28 mouse cellular contexts compared by ENCODE assay signal in the genomic region with DNA sequence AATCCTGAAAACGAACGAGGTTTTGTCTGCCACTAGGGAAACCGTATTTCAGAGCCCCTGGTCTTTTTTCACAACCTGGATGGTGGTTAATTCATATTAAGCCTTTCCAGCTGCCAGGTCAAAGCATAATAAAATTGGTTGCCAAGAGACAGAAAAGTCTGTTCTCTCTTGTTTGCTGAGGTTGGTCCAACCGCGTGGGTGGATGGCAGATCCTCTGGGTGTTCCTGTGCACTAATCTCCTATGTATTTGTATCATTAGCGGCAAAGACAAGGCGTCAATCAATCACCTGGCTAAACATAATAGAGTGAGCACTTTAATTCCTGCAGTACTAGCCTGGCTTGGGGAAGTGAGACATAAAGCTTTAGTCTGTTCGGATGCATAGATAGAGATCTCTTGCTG. TPM values are rescaled to one million over a fixed set of nuclear protein-coding genes. Genes with fewer than 3 reads are reported as not detected.
DNase-seq lines count a peak whose midpoint lies in the region; ATAC-seq and TF ChIP-seq lines count a peak whose summit lies in the region.
"Had no signal": no experiment of that assay in that cellular context is flagged by ENCODE, and none has a peak within 500 bp of the region (broad histone marks: within the 10 kb centered on the region; RNA-seq: fewer than 3 reads in every experiment).

No protein-coding gene starts in this region.

- H3K9ac ChIP-seq in intestine, embryonic 15.5 days: no peak overlapping the region
- no peak overlapping the region for H3K9ac ChIP-seq in intestine, postnatal 0 days (ENCODE audit: low read depth, low read length)
- H3K9ac ChIP-seq in embryonic facial prominence, embryonic 14.5 days (ENCODE audit: low read depth, low read length): no peak overlapping the region
- no peak overlapping the region for H3K9ac ChIP-seq in stomach, embryonic 15.5 days
- H3K9ac ChIP-seq: embryonic facial prominence, embryonic 13.5 days; heart, embryonic 12.5 days; hindbrain, embryonic 14.5 days; liver, postnatal 0 days; neural tube, embryonic 15.5 days had no signal

- no peak for TF ChIP-seq CTCF in intestine, postnatal 0 days (IDR thresholded peaks at IDR 0.05; ENCODE audit: low read depth)

- H3K27ac ChIP-seq in intestine, embryonic 15.5 days: no peak overlapping the region
- no peak overlapping the region for H3K27ac ChIP-seq in intestine, postnatal 0 days (ENCODE audit: low read depth, low read length)
- no peak overlapping the region for H3K27ac ChIP-seq in embryonic facial prominence, embryonic 14.5 days (replicated peaks; ENCODE audit: low read depth, low read length)
- peak overlapping the region; percentile 65; the same call in 1 of the 2 replicates for H3K27ac ChIP-seq in stomach, embryonic 15.5 days
- H3K27ac ChIP-seq: embryonic facial prominence, embryonic 13.5 days; hindbrain, embryonic 14.5 days; neural tube, embryonic 15.5 days had no signal

- no peaks in the 10 kb centered on the region for H3K36me3 ChIP-seq in intestine, embryonic 15.5 days
- no peaks in the 10 kb centered on the region for H3K36me3 ChIP-seq in intestine, postnatal 0 days (ENCODE audit: control insufficient read depth, insufficient read depth)
- no peaks in the 10 kb centered on the region for H3K36me3 ChIP-seq in embryonic facial prominence, embryonic 14.5 days (ENCODE audit: control insufficient read depth, insufficient read depth, low read length)
- H3K36me3 ChIP-seq in stomach, embryonic 15.5 days: no peaks in the 10 kb centered on the region
- H3K36me3 ChIP-seq: embryonic facial prominence, embryonic 13.5 days; heart, embryonic 12.5 days; neural tube, embryonic 15.5 days had no signal

- 0 out of 2 replicates have a peak, but pooled peaks cover under 1% of the 10 kb centered on the region for H3K4me1 ChIP-seq in intestine, embryonic 15.5 days (replicated peaks)
- H3K4me1 ChIP-seq in intestine, postnatal 0 days (replicated peaks; ENCODE audit: control insufficient read depth, insufficient read depth, low read length): no peaks in the 10 kb centered on the region
- peaks cover 4% of the 10 kb centered on the region; the same call in 1 of the 2 replicates for H3K4me1 ChIP-seq in embryonic facial prominence, embryonic 14.5 days (ENCODE audit: control insufficient read depth, insufficient read depth, low read length)
- peaks cover 5% of the 10 kb centered on the region; the same call in 1 of the 2 replicates for H3K4me1 ChIP-seq in stomach, embryonic 15.5 days

- H3K4me3 ChIP-seq in intestine, embryonic 15.5 days (replicated peaks): no peak overlapping the region
- H3K4me3 ChIP-seq in intestine, postnatal 0 days (ENCODE audit: low read depth, low read length): no peak overlapping the region
- no peak overlapping the region for H3K4me3 ChIP-seq in embryonic facial prominence, embryonic 14.5 days (ENCODE audit: low read depth, low read length)
- H3K4me3 ChIP-seq in stomach, embryonic 15.5 days (replicated peaks): no peak overlapping the region
- H3K4me3 ChIP-seq: embryonic facial prominence, embryonic 13.5 days; heart, embryonic 12.5 days; neural tube, embryonic 15.5 days had no signal

- no peaks in the 10 kb centered on the region for H3K9me3 ChIP-seq in intestine, embryonic 15.5 days
- no peaks in the 10 kb centered on the region for H3K9me3 ChIP-seq in intestine, postnatal 0 days (ENCODE audit: control insufficient read depth)
- H3K9me3 ChIP-seq in embryonic facial prominence, embryonic 14.5 days (ENCODE audit: control insufficient read depth, low read length): no peaks in the 10 kb centered on the region
- H3K9me3 ChIP-seq in stomach, embryonic 15.5 days: no peaks in the 10 kb centered on the region
- H3K9me3 ChIP-seq: embryonic facial prominence, embryonic 13.5 days; heart, embryonic 12.5 days; neural tube, embryonic 15.5 days had no signal

- no peaks in the 10 kb centered on the region for H3K27me3 ChIP-seq in intestine, embryonic 15.5 days (replicated peaks)
- no peaks in the 10 kb centered on the region for H3K27me3 ChIP-seq in intestine, postnatal 0 days (replicated peaks; ENCODE audit: control insufficient read depth, insufficient read depth, low read length)
- no peaks in the 10 kb centered on the region for H3K27me3 ChIP-seq in embryonic facial prominence, embryonic 14.5 days (replicated peaks; ENCODE audit: control insufficient read depth, insufficient read depth, low read length)
- H3K27me3 ChIP-seq in stomach, embryonic 15.5 days (replicated peaks): no peaks in the 10 kb centered on the region
- H3K27me3 ChIP-seq: embryonic facial prominence, embryonic 13.5 days; heart, embryonic 12.5 days; neural tube, embryonic 15.5 days had no signal

- DNase-seq in brain, adult 2 months (ENCODE audit: low read depth, low spot score): peak; percentile 57
- DNase-seq in embryonic facial prominence, embryonic 14.5 days (ENCODE audit: low spot score): peak; percentile 24
- DNase-seq in kidney, adult 9 months: no peak
- DNase-seq: cerebellum, adult 9-11 months; heart, postnatal 14 days; kidney, adult 8-10 months; kidney, postnatal 4 days; liver, postnatal 0 days; lung, postnatal 10 days; right cerebral cortex, postnatal 25 days had no signal

- H3K4me2 ChIP-seq in intestine, embryonic 15.5 days (replicated peaks): no peak overlapping the region
- no peak overlapping the region for H3K4me2 ChIP-seq in intestine, postnatal 0 days (replicated peaks; ENCODE audit: low read depth)
- H3K4me2 ChIP-seq in embryonic facial prominence, embryonic 14.5 days (ENCODE audit: low read depth, low read length): no peak overlapping the region
- H3K4me2 ChIP-seq in stomach, embryonic 15.5 days: no peak overlapping the region
- H3K4me2 ChIP-seq: embryonic facial prominence, embryonic 13.5 days; heart, embryonic 12.5 days; hindbrain, embryonic 14.5 days; neural tube, embryonic 15.5 days had no signal

- 49% methylated on average over 8 of the region's 8 CpGs for WGBS in intestine, embryonic 15.5 days
- WGBS in intestine, postnatal 0 days: 31% methylated on average over 8 of the region's 8 CpGs
- WGBS in embryonic facial prominence, embryonic 14.5 days: 55% methylated on average over 8 of the region's 8 CpGs
- whole genome bisulfite sequencing in stomach, embryonic 15.5 days: 36% methylated on average over 8 of the region's 8 CpGs

- peak; percentile 38; the same call in 1 of the 2 replicates for ATAC-seq in intestine, embryonic 15.5 days
- no peak for ATAC-seq in intestine, postnatal 0 days
- ATAC-seq in embryonic facial prominence, embryonic 14.5 days (ENCODE audit: low read depth): no peak
- no peak for ATAC-seq in stomach, embryonic 15.5 days (ENCODE audit: insufficient read depth, low FRiP score, low read depth)
- no peak for ATAC-seq in megakaryocyte-erythroid progenitor cell, adult 5-6 weeks (replicated peaks; ENCODE audit: low FRiP score, low TSS enrichment, poor library complexity, severe bottlenecking)
- ATAC-seq: forebrain, embryonic 16.5 days; liver, postnatal 0 days; midbrain, embryonic 16.5 days had no signal

RNA-seq across cellular contexts. Expression of a gene that starts 6.0 kb away (rescaled TPM):
- polyA plus RNA-seq in intestine, embryonic 15.5 days (2015; fragmentation: Nextera tagmentation; extraction: Ambion mirVana): 7.9 and 9.0 TPM in 2 replicates
- 5.7 and 5.8 TPM in 2 replicates for polyA plus RNA-seq in intestine, postnatal 0 days (2015; fragmentation: Nextera tagmentation; extraction: Ambion mirVana)
- polyA plus RNA-seq in embryonic facial prominence, embryonic 14.5 days (2014; fragmentation: Nextera tagmentation; extraction: Ambion mirVana): 2.1 and 2.5 TPM in 2 replicates
- polyA plus RNA-seq in stomach, embryonic 15.5 days (2015; fragmentation: Nextera tagmentation; extraction: Ambion mirVana): 15.8 and 16.8 TPM in 2 replicates
- 7.6 and 11.3 TPM in 2 replicates for total RNA-seq in megakaryocyte-erythroid progenitor cell, adult 5-6 weeks (2014; fragmentation: Nextera tagmentation)
- 9.8 and 17.4 TPM in 2 replicates for total RNA-seq in megakaryocyte-erythroid progenitor cell, adult 5-6 weeks (2017)

RNA-seq across cellular contexts. Expression of a gene that starts 10.4 kb away (rescaled TPM):
- polyA plus RNA-seq in intestine, embryonic 15.5 days (2015; fragmentation: Nextera tagmentation; extraction: Ambion mirVana): 14.0 and 14.9 TPM in 2 replicates
- 4.7 and 5.9 TPM in 2 replicates for polyA plus RNA-seq in intestine, postnatal 0 days (2015; fragmentation: Nextera tagmentation; extraction: Ambion mirVana)
- polyA plus RNA-seq in embryonic facial prominence, embryonic 14.5 days (2014; fragmentation: Nextera tagmentation; extraction: Ambion mirVana): 11.5 and 14.6 TPM in 2 replicates
- 14.1 and 15.8 TPM in 2 replicates for polyA plus RNA-seq in stomach, embryonic 15.5 days (2015; fragmentation: Nextera tagmentation; extraction: Ambion mirVana)
- 22.7 and 28.2 TPM in 2 replicates for total RNA-seq in megakaryocyte-erythroid progenitor cell, adult 5-6 weeks (2014; fragmentation: Nextera tagmentation)
- total RNA-seq in megakaryocyte-erythroid progenitor cell, adult 5-6 weeks (2017): 5.2 and 8.2 TPM in 2 replicates

RNA-seq across cellular contexts. Expression of a gene that starts 51.0 kb away (rescaled TPM):
- not detected in 2 replicates for polyA plus RNA-seq in intestine, embryonic 15.5 days (2015; fragmentation: Nextera tagmentation; extraction: Ambion mirVana)
- 0.16 TPM in 1 of 2 replicates, not detected in the other for polyA plus RNA-seq in intestine, postnatal 0 days (2015; fragmentation: Nextera tagmentation; extraction: Ambion mirVana)
- 0.10 TPM in 1 of 2 replicates, not detected in the other for polyA plus RNA-seq in embryonic facial prominence, embryonic 14.5 days (2014; fragmentation: Nextera tagmentation; extraction: Ambion mirVana)
- polyA plus RNA-seq in stomach, embryonic 15.5 days (2015; fragmentation: Nextera tagmentation; extraction: Ambion mirVana): 0.13 and 0.44 TPM in 2 replicates
- not detected in 2 replicates for total RNA-seq in megakaryocyte-erythroid progenitor cell, adult 5-6 weeks (2014; fragmentation: Nextera tagmentation)
- not detected in 2 replicates for total RNA-seq in megakaryocyte-erythroid progenitor cell, adult 5-6 weeks (2017)
- total RNA-seq: gastrocnemius, adult 18-20 months; gastrocnemius, postnatal 4 days; liver, adult 2 months had no signal
- polyA plus RNA-seq: embryonic facial prominence, embryonic 13.5 days; forebrain, embryonic 16.5 days; heart, embryonic 12.5 days; liver, adult 2 months; liver, postnatal 0 days had no signal

RNA-seq across cellular contexts. Expression of a gene that starts 51.7 kb away (rescaled TPM):
- polyA plus RNA-seq in intestine, embryonic 15.5 days (2015; fragmentation: Nextera tagmentation; extraction: Ambion mirVana): 0.14 TPM in 1 of 2 replicates, not detected in the other
- not detected in 2 replicates for polyA plus RNA-seq in intestine, postnatal 0 days (2015; fragmentation: Nextera tagmentation; extraction: Ambion mirVana)
- polyA plus RNA-seq in embryonic facial prominence, embryonic 14.5 days (2014; fragmentation: Nextera tagmentation; extraction: Ambion mirVana): not detected in 2 replicates
- polyA plus RNA-seq in stomach, embryonic 15.5 days (2015; fragmentation: Nextera tagmentation; extraction: Ambion mirVana): not detected in 2 replicates
- total RNA-seq in megakaryocyte-erythroid progenitor cell, adult 5-6 weeks (2014; fragmentation: Nextera tagmentation): not detected in 2 replicates
- total RNA-seq in megakaryocyte-erythroid progenitor cell, adult 5-6 weeks (2017): not detected in 2 replicates
- total RNA-seq: ES-E14; gastrocnemius, adult 18-20 months; gastrocnemius, postnatal 4 days; heart, postnatal 14 days; left cerebral cortex, postnatal 36 days; liver, adult 2 months; megakaryocyte, adult 5-6 weeks had no signal
- polyA plus RNA-seq: cortical plate, adult 2 months; embryonic facial prominence, embryonic 13.5 days; forebrain, embryonic 16.5 days; heart, embryonic 12.5 days; hindbrain, embryonic 14.5 days; liver, adult 2 months; liver, postnatal 0 days; midbrain, embryonic 16.5 days; neural tube, embryonic 15.5 days; spleen, adult 2 months had no signal
